Mouse (Mus musculus) E14TG2a.4 (cell line): ENCODE data around the gene Slc35f3.

ENCODE experiments used
- CTCF ChIP-seq: conservative IDR thresholded peaks from 2 replicates; pipeline ENCODE4 v1.5.1; 2014; ENCODE audit warnings: low read length
- POU5F1 ChIP-seq: IDR thresholded peaks from 2 replicates; pipeline ENCODE4 v1.6.1; 2014; ENCODE audit warnings: low read length, borderline replicate concordance

DNA sequence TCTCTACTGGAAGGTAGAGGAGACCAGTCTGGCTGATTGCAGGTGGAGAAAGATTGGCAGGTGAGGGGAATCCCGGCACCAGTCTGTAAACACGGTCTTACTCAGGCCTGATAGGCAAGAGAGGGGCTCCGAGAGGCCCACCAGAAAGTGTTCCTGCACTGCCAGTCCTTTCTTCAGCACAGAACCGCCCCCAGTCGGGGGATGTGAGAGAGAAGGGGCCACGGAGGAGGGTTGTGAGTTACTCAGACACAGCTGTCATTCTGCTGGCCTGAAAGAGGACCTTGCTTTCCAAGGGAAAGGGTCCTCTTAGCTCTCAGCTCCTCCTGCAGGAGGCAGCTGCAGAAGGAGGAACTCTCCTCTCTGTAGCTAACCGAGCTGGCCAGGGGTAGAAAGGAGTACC, 975 bp downstream of the Slc35f3 start:
- TF ChIP-seq CTCF (no peak), POU5F1 (no peak)
